Comparison of ENCODE assay signal across 9 mouse cellular contexts in the genomic region with DNA sequence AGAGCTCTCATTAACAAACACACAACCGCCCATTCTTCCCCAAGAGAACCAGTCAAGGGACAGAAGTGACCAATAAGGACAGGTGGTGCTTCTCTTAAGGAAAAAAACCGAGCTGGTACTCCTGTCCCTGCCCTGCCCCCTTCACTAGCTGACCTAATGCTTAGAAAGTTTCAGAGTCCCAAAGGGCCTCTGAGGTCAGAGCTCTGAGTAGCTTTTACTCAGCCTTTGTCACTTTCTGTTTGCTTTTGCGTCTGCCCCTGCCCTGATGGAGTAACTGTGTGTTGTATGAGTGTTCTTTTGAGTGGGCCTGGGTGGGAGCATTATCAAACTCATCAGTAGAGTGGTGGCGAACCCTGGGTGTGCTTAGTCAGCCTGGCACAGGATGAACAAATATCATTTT. TPM values are rescaled to one million over a fixed set of nuclear protein-coding genes. Genes with fewer than 3 reads are reported as not detected.
DNase-seq lines count a peak whose midpoint lies in the region; ATAC-seq lines count a peak whose summit lies in the region.
"Had no signal": no experiment of that assay in that cellular context is flagged by ENCODE, and none has a peak within 500 bp of the region (broad histone marks: within the 10 kb centered on the region; RNA-seq: fewer than 3 reads in every experiment).

No protein-coding gene starts in this region.

- 35% methylated on average over 4 of the region's 4 CpGs for WGBS in hindbrain, embryonic 11.5 days
- WGBS in hindbrain, embryonic 12.5 days = 34% methylated on average over 4 of the region's 4 CpGs
- WGBS in embryonic facial prominence, embryonic 12.5 days = 31% methylated on average over 3 of the region's 4 CpGs

- H3K27me3 ChIP-seq in hindbrain, embryonic 11.5 days (ENCODE audit: control insufficient read depth, insufficient read depth, low read length) = no peaks in the 10 kb centered on the region
- H3K27me3 ChIP-seq in hindbrain, embryonic 12.5 days = no peaks in the 10 kb centered on the region; the same call in 1 of the 2 replicates
- no peaks in the 10 kb centered on the region for H3K27me3 ChIP-seq in embryonic facial prominence, embryonic 12.5 days

- no peaks in the 10 kb centered on the region for H3K36me3 ChIP-seq in hindbrain, embryonic 11.5 days (ENCODE audit: control insufficient read depth, insufficient read depth, low read length)
- no peaks in the 10 kb centered on the region for H3K36me3 ChIP-seq in hindbrain, embryonic 12.5 days
- no peaks in the 10 kb centered on the region for H3K36me3 ChIP-seq in embryonic facial prominence, embryonic 12.5 days

- no peak overlapping the region for H3K27ac ChIP-seq in hindbrain, embryonic 11.5 days (ENCODE audit: low read depth, low read length)
- H3K27ac ChIP-seq in hindbrain, embryonic 12.5 days = no peak overlapping the region
- H3K27ac ChIP-seq in embryonic facial prominence, embryonic 12.5 days = peak overlapping the region; percentile 33; the same call in 1 of the 2 replicates

- intact Hi-C loops in gastrocnemius, postnatal 14 days (cut with DNase I; ENCODE audit: low total_unique reads) = no loop called here

- no peak overlapping the region for H3K4me3 ChIP-seq in hindbrain, embryonic 11.5 days (ENCODE audit: low read depth, low read length)
- no peak overlapping the region for H3K4me3 ChIP-seq in hindbrain, embryonic 12.5 days
- H3K4me3 ChIP-seq in embryonic facial prominence, embryonic 12.5 days = no peak overlapping the region

- DNase-seq in hindbrain, embryonic 11.5 days (ENCODE audit: low spot score) = peak; percentile 25
- no peak for DNase-seq in gastrocnemius, postnatal 14 days
- DNase-seq in spleen, postnatal 36 days (ENCODE audit: low spot score in 2 of 2) = no peak
- no peak for DNase-seq in kidney, adult 9 months
- DNase-seq: forebrain, postnatal 0 days had no signal

- no peaks in the 10 kb centered on the region for H3K4me1 ChIP-seq in hindbrain, embryonic 11.5 days (replicated peaks; ENCODE audit: control insufficient read depth, insufficient read depth, low read length)
- peaks cover 25% of the 10 kb centered on the region for H3K4me1 ChIP-seq in hindbrain, embryonic 12.5 days
- peaks cover 24% of the 10 kb centered on the region for H3K4me1 ChIP-seq in embryonic facial prominence, embryonic 12.5 days

- H3K9me3 ChIP-seq in hindbrain, embryonic 11.5 days (ENCODE audit: control insufficient read depth, low read length) = no peaks in the 10 kb centered on the region
- H3K9me3 ChIP-seq in hindbrain, embryonic 12.5 days (replicated peaks) = no peaks in the 10 kb centered on the region
- no peaks in the 10 kb centered on the region for H3K9me3 ChIP-seq in embryonic facial prominence, embryonic 12.5 days

- H3K9ac ChIP-seq in hindbrain, embryonic 11.5 days (ENCODE audit: low read depth, low read length) = no peak overlapping the region
- H3K9ac ChIP-seq in hindbrain, embryonic 12.5 days = no peak overlapping the region
- H3K9ac ChIP-seq in embryonic facial prominence, embryonic 12.5 days = no peak overlapping the region
- H3K9ac ChIP-seq: forebrain, postnatal 0 days had no signal

- no peak overlapping the region for H3K4me2 ChIP-seq in hindbrain, embryonic 11.5 days (replicated peaks; ENCODE audit: low read depth, low read length)
- H3K4me2 ChIP-seq in hindbrain, embryonic 12.5 days (replicated peaks) = no peak overlapping the region
- no peak overlapping the region for H3K4me2 ChIP-seq in embryonic facial prominence, embryonic 12.5 days (replicated peaks)

- no peak for ATAC-seq in hindbrain, embryonic 11.5 days (ENCODE audit: low FRiP score)
- no peak for ATAC-seq in hindbrain, embryonic 12.5 days (ENCODE audit: low FRiP score)
- ATAC-seq in CD4-positive, CD25-positive, alpha-beta regulatory T cell, adult 4 months = peak; percentile 72
- ATAC-seq in embryonic facial prominence, embryonic 12.5 days (ENCODE audit: insufficient number of reproducible peaks, insufficient read depth, low FRiP score, low TSS enrichment) = no peak
- ATAC-seq in megakaryocyte-erythroid progenitor cell, adult 5-6 weeks (replicated peaks; ENCODE audit: low FRiP score, low TSS enrichment, poor library complexity, severe bottlenecking) = 0 out of 2 replicates have a peak, but pooled peaks have one; percentile 20

RNA-seq across cellular contexts. Expression of a gene that starts 9.0 kb away (rescaled TPM):
- polyA plus RNA-seq in hindbrain, embryonic 11.5 days (2014; fragmentation: Nextera tagmentation; extraction: Ambion mirVana) = 12.7 and 17.1 TPM in 2 replicates
- 16.5 and 17.7 TPM in 2 replicates for polyA plus RNA-seq in hindbrain, embryonic 12.5 days (2016; fragmentation: Nextera tagmentation; extraction: Ambion mirVana)
- 10 to 100 TPM in 1 of 2 experiments, 1 to 10 TPM in 1; 4.9 to 12.6 TPM for polyA plus RNA-seq in CD4-positive, CD25-positive, alpha-beta regulatory T cell, adult 4 months (2017; shearing (Covaris generic))
- 17.3 and 19.9 TPM in 2 replicates for polyA plus RNA-seq in embryonic facial prominence, embryonic 12.5 days (2016; fragmentation: Nextera tagmentation; extraction: Ambion mirVana)
- total RNA-seq in megakaryocyte-erythroid progenitor cell, adult 5-6 weeks (2014; fragmentation: Nextera tagmentation) = 5.7 and 7.1 TPM in 2 replicates
- 7.5 and 12.7 TPM in 2 replicates for total RNA-seq in megakaryocyte-erythroid progenitor cell, adult 5-6 weeks (2017)
- total RNA-seq in gastrocnemius, postnatal 14 days (2021) = 1 to 10 TPM; 4.6 to 6.4 TPM

RNA-seq across cellular contexts. Expression of a gene that starts 38.2 kb away (rescaled TPM):
- 1.2 and 1.9 TPM in 2 replicates for polyA plus RNA-seq in hindbrain, embryonic 11.5 days (2014; fragmentation: Nextera tagmentation; extraction: Ambion mirVana)
- 2.1 and 2.4 TPM in 2 replicates for polyA plus RNA-seq in hindbrain, embryonic 12.5 days (2016; fragmentation: Nextera tagmentation; extraction: Ambion mirVana)
- polyA plus RNA-seq in CD4-positive, CD25-positive, alpha-beta regulatory T cell, adult 4 months (2017; shearing (Covaris generic)) = 10 to 100 TPM; 17.9 to 26.0 TPM
- 4.6 and 6.2 TPM in 2 replicates for polyA plus RNA-seq in embryonic facial prominence, embryonic 12.5 days (2016; fragmentation: Nextera tagmentation; extraction: Ambion mirVana)
- 6.1 and 7.8 TPM in 2 replicates for total RNA-seq in megakaryocyte-erythroid progenitor cell, adult 5-6 weeks (2014; fragmentation: Nextera tagmentation)
- total RNA-seq in megakaryocyte-erythroid progenitor cell, adult 5-6 weeks (2017) = 6.2 and 7.7 TPM in 2 replicates
- 1 to 10 TPM; 5.7 TPM for total RNA-seq in gastrocnemius, postnatal 14 days (2021)

RNA-seq across cellular contexts. Expression of a gene that starts 50.1 kb away (rescaled TPM):
- polyA plus RNA-seq in hindbrain, embryonic 11.5 days (2014; fragmentation: Nextera tagmentation; extraction: Ambion mirVana) = 99.6 and 101 TPM in 2 replicates
- polyA plus RNA-seq in hindbrain, embryonic 12.5 days (2016; fragmentation: Nextera tagmentation; extraction: Ambion mirVana) = 119 and 123 TPM in 2 replicates
- 10 to 100 TPM; 50.0 to 58.4 TPM for polyA plus RNA-seq in CD4-positive, CD25-positive, alpha-beta regulatory T cell, adult 4 months (2017; shearing (Covaris generic))
- 109 and 113 TPM in 2 replicates for polyA plus RNA-seq in embryonic facial prominence, embryonic 12.5 days (2016; fragmentation: Nextera tagmentation; extraction: Ambion mirVana)
- 12.2 and 24.8 TPM in 2 replicates for total RNA-seq in megakaryocyte-erythroid progenitor cell, adult 5-6 weeks (2014; fragmentation: Nextera tagmentation)
- 19.6 and 30.9 TPM in 2 replicates for total RNA-seq in megakaryocyte-erythroid progenitor cell, adult 5-6 weeks (2017)
- 10 to 100 TPM; 14.4 to 20.8 TPM for total RNA-seq in gastrocnemius, postnatal 14 days (2021)

Comparison
In these comparisons a context has a peak if more than half of its experiments do, and no peak if none do; other contexts are left out.
1. ATAC-seq: peak in CD4-positive, CD25-positive, alpha-beta regulatory T cell, adult 4 months (single experiment) and megakaryocyte-erythroid progenitor cell, adult 5-6 weeks (single experiment); none in hindbrain, embryonic 11.5 days (single experiment), hindbrain, embryonic 12.5 days (single experiment) and embryonic facial prominence, embryonic 12.5 days (single experiment).